Mouse (Mus musculus): ENCODE measurements around the gene Gm20721.

DNA sequence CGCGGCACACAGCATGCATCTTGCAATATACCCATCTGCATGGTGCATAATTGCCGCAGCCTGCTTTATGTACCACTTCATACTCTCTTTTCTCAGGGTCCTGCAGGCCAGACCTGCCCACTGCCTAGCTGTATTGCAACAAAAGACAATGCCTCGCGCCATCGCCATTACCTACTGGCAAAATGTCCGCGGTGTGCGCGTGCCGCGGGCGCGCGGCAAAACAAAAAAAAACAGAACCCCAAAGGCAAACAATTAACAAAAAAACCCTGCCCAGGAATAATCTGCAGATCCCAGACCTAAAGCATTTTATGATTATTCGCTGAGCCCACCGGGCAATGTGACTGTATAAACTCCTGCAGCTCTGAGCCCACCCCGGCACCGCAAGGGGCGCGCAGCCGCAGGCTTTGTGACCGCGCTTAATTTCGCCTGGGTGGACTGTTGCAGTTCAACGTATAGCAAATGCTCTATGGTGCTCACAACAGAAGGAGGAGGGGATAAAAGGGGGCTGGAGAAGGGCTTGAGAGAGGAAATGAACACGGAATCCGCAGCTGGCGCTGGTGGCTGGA, 50.5 kb downstream of the Gm20721 start:
- no peak for TF ChIP-seq CTCF (IDR thresholded peaks at IDR 0.05; ENCODE audit: extremely low read depth, insufficient read length, insufficient replicate concordance, low read depth, low read length)
- no peak for TF ChIP-seq POLR2A (IDR thresholded peaks at IDR 0.05; ENCODE audit: low read depth, low read length)
